Mouse (Mus musculus) E14TG2a.4 (cell line): ENCODE results near the gene Ldb1.

Experiments
- CTCF ChIP-seq: conservative IDR thresholded peaks from 2 replicates; pipeline ENCODE4 v1.5.1; 2014; ENCODE audit warnings: low read length
- POU5F1 ChIP-seq: IDR thresholded peaks from 2 replicates; pipeline ENCODE4 v1.6.1; 2014; ENCODE audit warnings: low read length, borderline replicate concordance

- TF ChIP-seq CTCF (no peak), POU5F1 (no peak)
These were observed 1.6 kb downstream of the Ldb1 start for GRCm38 (mm10) chr19:46043380-46043779.
